ENCODE assay signal across 8 mouse cellular contexts in the genomic region with DNA sequence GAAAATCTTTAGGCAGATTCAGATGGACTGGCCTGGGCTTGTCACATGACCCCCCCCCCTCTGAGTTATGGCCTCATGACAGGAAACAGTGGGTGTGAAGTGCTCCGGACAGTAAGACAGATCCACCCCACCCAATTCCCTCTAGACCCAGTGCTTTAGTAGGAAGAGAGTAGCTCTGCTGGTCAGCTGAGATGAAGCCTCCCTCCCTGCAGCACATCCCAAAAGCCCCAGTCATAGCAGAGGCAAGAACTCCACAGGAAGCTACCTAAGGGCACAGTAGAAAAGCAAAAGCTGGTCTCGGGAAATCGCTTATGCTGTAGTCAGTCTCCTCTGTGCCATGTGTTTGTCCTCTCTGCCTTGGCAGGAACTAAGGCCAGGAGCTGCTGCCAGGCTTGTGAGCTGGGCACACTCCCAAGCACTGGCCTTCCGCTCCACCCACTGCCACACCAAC. TPM values are rescaled to one million over a fixed set of nuclear protein-coding genes. Genes with fewer than 3 reads are reported as not detected.
DNase-seq lines count a peak whose midpoint lies in the region; ATAC-seq and TF ChIP-seq lines count a peak whose summit lies in the region.

No protein-coding gene starts in this region.

- H3K4me1 ChIP-seq in CH12.LX (ENCODE audit: control insufficient read depth in 1 of 2, insufficient read depth in 2 of 2): peaks cover 3 to 10% of the 10 kb centered on the region in 2 experiments; a peak in 2 of 4 replicates

- TF ChIP-seq RAD21 in CH12.LX (IDR thresholded peaks at IDR 0.05; ENCODE audit: low read depth, low read length): no peak

- H3K36me3 ChIP-seq in CH12.LX (replicated peaks in 1 of 2; ENCODE audit: control insufficient read depth in 1 of 2, insufficient read depth in 1 of 2, low read length in 1 of 2): no peaks in the 10 kb centered on the region

- no peak for TF ChIP-seq CTCF in CH12.LX (conservative IDR thresholded peaks at IDR 0.05 in 1 of 2, IDR thresholded peaks at IDR 0.05 in 1 of 2; ENCODE audit: low read depth in 2 of 2, low read length in 2 of 2)

- H3K4me2 ChIP-seq in CH12.LX (ENCODE audit: insufficient read depth, low read depth, poor library complexity, severe bottlenecking): no peak overlapping the region

- peak; percentile 21 to 34 for DNase-seq in frontal cortex, postnatal 36 days (ENCODE audit: low spot score in 2 of 2)
- DNase-seq in frontal cortex, postnatal 25 days (ENCODE audit: low spot score in 2 of 2): no peak
- DNase-seq in CH12.LX (ENCODE audit: extremely low read depth): no peak
- DNase-seq in cerebellum, adult 9-11 months: peak; percentile 94
- peak; percentile 74 for DNase-seq in heart, postnatal 4 days
- DNase-seq in lung, postnatal 10 days: peak; percentile 59

- TF ChIP-seq POLR2A in CH12.LX (IDR thresholded peaks at IDR 0.05; ENCODE audit: low read depth, low read length): no peak

- no peak overlapping the region for H3K4me3 ChIP-seq in CH12.LX (replicated peaks in 1 of 3; ENCODE audit: low read depth in 2 of 3, low read length in 2 of 3, poor library complexity in 1 of 3)

- H3K27ac ChIP-seq in CH12.LX (ENCODE audit: insufficient read depth, low read depth): no peak overlapping the region

- dilution Hi-C loops in CH12.LX (cut with MboI; ENCODE audit: extremely low pct_ligation_motif_present, extremely low pct_unique_long_range_greater_than_20kb, low sequenced_read_pairs): no loop called here

- in situ Hi-C loops in CH12.LX (cut with MboI; ENCODE audit: low pct_ligation_motif_present, low pct_unique_long_range_greater_than_20kb, low sequenced_read_pairs): no loop called here

- no peaks in the 10 kb centered on the region for H3K27me3 ChIP-seq in CH12.LX (replicated peaks)

- no peak for ATAC-seq in inflammation-experienced regulatory T-cells, adult 6 months
- no peak for ATAC-seq in megakaryocyte progenitor cell, adult 5-6 weeks (replicated peaks; ENCODE audit: poor library complexity)

- no peak for TF ChIP-seq EP300 in CH12.LX (IDR thresholded peaks at IDR 0.05; ENCODE audit: low read length)

- H3K9me3 ChIP-seq in CH12.LX (replicated peaks; ENCODE audit: low read length): no peaks in the 10 kb centered on the region

- H3K9ac ChIP-seq in CH12.LX (ENCODE audit: insufficient read depth, low read depth): no peak overlapping the region

- H3K79me2 ChIP-seq in CH12.LX (replicated peaks; ENCODE audit: control insufficient read depth, extremely low read depth, insufficient read depth, poor library complexity, severe bottlenecking): no peaks in the 10 kb centered on the region

TF ChIP-seq in CH12.LX, 34 proteins besides CTCF, POLR2A, EP300 and RAD21:
- TF ChIP-seq MAFK (IDR thresholded peaks at IDR 0.05; ENCODE audit: insufficient replicate concordance, low read length) (no peak), USF1 (IDR thresholded peaks at IDR 0.05; ENCODE audit: low read depth, low read length) (peak; percentile 27; the same call in 1 of the 2 replicates)

RNA-seq across cellular contexts. Expression of a gene that starts 60.0 kb away (rescaled TPM):
- total RNA-seq in CH12.LX (2012; rRNA removed): 2.0 and 2.2 TPM in 2 replicates
- 4.7 and 5.7 TPM in 2 replicates for total RNA-seq in CH12.LX (2014; rRNA removed)
- polyA plus RNA-seq in CH12.LX (2012; ENCODE audit: insufficient read length, low read depth): 3.5 TPM in 2 replicates
- total RNA-seq in heart, postnatal 4 days (2021): 10 to 100 TPM; 11.6 to 12.4 TPM
- polyA plus RNA-seq in inflammation-experienced regulatory T-cells, adult 6 months (2017; shearing (Covaris generic)): 10 to 100 TPM in 2 of 3 experiments, 1 to 10 TPM in 1; 7.7 to 12.9 (median 11.1) TPM
- 27.0 and 31.6 TPM in 2 replicates for total RNA-seq in megakaryocyte progenitor cell, adult 5-6 weeks (2015)
- total RNA-seq in megakaryocyte progenitor cell, adult 5-6 weeks (2017): 32.1 and 38.2 TPM in 2 replicates

Comparison
In these comparisons a context has a peak if more than half of its experiments do, and no peak if none do; other contexts are left out.
1. DNase-seq: peak in frontal cortex, postnatal 36 days (2 of 2), cerebellum, adult 9-11 months (single experiment), heart, postnatal 4 days (single experiment) and lung, postnatal 10 days (single experiment); none in frontal cortex, postnatal 25 days (0 of 2) and CH12.LX (single experiment).